Mouse (Mus musculus) myocyte (in vitro differentiated cells): Measurements from ENCODE around the gene Fes. TPM values are rescaled to one million over a fixed set of nuclear protein-coding genes. Genes with fewer than 3 reads are reported as not detected.
A peak's percentile ranks its signal among the peaks of the same experiment; 100 is the strongest.

ENCODE experiments used
- H3K27me3 ChIP-seq: one replicate; pipeline ENCODE4 v1.6.1; 2011; ENCODE audit not compliant: control insufficient read depth, insufficient read depth, insufficient read length
- H3K36me3 ChIP-seq: one replicate; pipeline ENCODE4 v1.6.1; 2011; ENCODE audit not compliant: control insufficient read depth, insufficient read depth
- H3K4me2 ChIP-seq: one replicate; pipeline ENCODE4 v1.6.1; 2011; ENCODE audit warnings: low read depth, control low read depth
- H3K4me3 ChIP-seq: one replicate; pipeline ENCODE4 v1.5.1; 2011; ENCODE audit warnings: mild to moderate bottlenecking, control low read depth, moderate library complexity
- H3K79me2 ChIP-seq: one replicate; pipeline ENCODE4 v1.6.1; 2011; ENCODE audit not compliant: control insufficient read depth, insufficient read depth
- H3ac ChIP-seq: one replicate; pipeline ENCODE4 v1.6.1; 2011; ENCODE audit not compliant: control insufficient read depth, insufficient read length
- CEBPB ChIP-seq: IDR thresholded peaks from 2 replicates; pipeline ENCODE4 v1.6.1; 2011; ENCODE audit warnings: mild to moderate bottlenecking, moderate library complexity; ENCODE audit not compliant: poor library complexity, insufficient read depth, severe bottlenecking
- E2F4 ChIP-seq: IDR thresholded peaks from one replicate; pipeline ENCODE4 v1.6.1; 2011; ENCODE audit warnings: mild to moderate bottlenecking, control low read depth, moderate library complexity; ENCODE audit not compliant: insufficient read depth
- MAX ChIP-seq: IDR thresholded peaks from one replicate; pipeline ENCODE4 v1.6.1; 2011; ENCODE audit warnings: low read depth, mild to moderate bottlenecking, control low read depth
- MYOD1 ChIP-seq, 3 experiments: IDR thresholded peaks; one replicate each; pipeline ENCODE4 v1.6.1; 2011; ENCODE audit warnings: control low read depth in 2 of 3, low read depth in 2 of 3, mild to moderate bottlenecking in 2 of 3, moderate library complexity in 1 of 3; ENCODE audit not compliant: insufficient read length in 2 of 3, control insufficient read depth in 1 of 3
- MYOG ChIP-seq, 3 experiments: IDR thresholded peaks; one replicate each; pipeline ENCODE4 v1.6.1; 2011; ENCODE audit warnings: control low read depth in 2 of 3, low read depth in 2 of 3, mild to moderate bottlenecking in 2 of 3; ENCODE audit not compliant: insufficient read length in 2 of 3, control insufficient read depth in 1 of 3, insufficient read depth in 1 of 3
- POLR2A ChIP-seq: IDR thresholded peaks from one replicate; pipeline ENCODE4 v1.6.1; 2011; ENCODE audit warnings: low read depth, mild to moderate bottlenecking, control low read depth, moderate library complexity; ENCODE audit not compliant: insufficient read length
- POLR2AphosphoS2 ChIP-seq: IDR thresholded peaks from one replicate; pipeline ENCODE4 v1.6.1; 2011; ENCODE audit warnings: low read depth, control low read depth; ENCODE audit not compliant: insufficient read length
- REST ChIP-seq: IDR thresholded peaks from one replicate; pipeline ENCODE4 v1.6.1; 2011; ENCODE audit warnings: mild to moderate bottlenecking, control low read depth, moderate library complexity; ENCODE audit not compliant: insufficient read depth, insufficient read length
- SRF ChIP-seq: IDR thresholded peaks from one replicate; pipeline ENCODE4 v1.6.1; 2011; ENCODE audit warnings: low read depth; ENCODE audit not compliant: control insufficient read depth, insufficient read length
- TCF12 ChIP-seq: IDR thresholded peaks from one replicate; pipeline ENCODE4 v1.6.1; 2011; ENCODE audit warnings: mild to moderate bottlenecking, control low read depth; ENCODE audit not compliant: poor library complexity, insufficient read depth, severe bottlenecking
- TCF3 ChIP-seq: IDR thresholded peaks from one replicate; pipeline ENCODE4 v1.6.1; 2011; ENCODE audit warnings: low read depth, control low read depth; ENCODE audit not compliant: insufficient read length
- USF1 ChIP-seq: IDR thresholded peaks from one replicate; pipeline ENCODE4 v1.6.1; 2011; ENCODE audit warnings: low read depth, mild to moderate bottlenecking, control low read depth, moderate library complexity
- polyA plus RNA-seq: library from polyadenylated mRNA; unstranded; fragments of >200 nt; fragmentation: generic; extraction: Trizol; gene quantifications from one replicate; pipeline ENCODE4 v1.2.1, GENCODE M21; 2012; ENCODE audit warnings: missing spikeins

The Fes gene
- polyA plus RNA-seq, 1 experiment = 0.54 TPM

- Histone ChIP-seq H3K4me3 (no peak overlapping the region), H3K4me2 (peak overlapping the region; percentile 56), H3K36me3 (peaks cover 3% of the 10 kb centered on the region), H3K27me3 (no peaks in the 10 kb centered on the region), H3ac (no peak overlapping the region), H3K79me2 (no peaks in the 10 kb centered on the region)
- TF ChIP-seq TCF12 (no peak), MYOD1 (IDR thresholded peaks at IDR 0.05; ENCODE audit: control insufficient read depth in 1 of 3, insufficient read length in 2 of 3, low read depth in 2 of 3) (peak in 1 of 3 experiments; percentile 13), POLR2A (no peak), CEBPB (peak; percentile 76; the same call in 1 of the 2 replicates), USF1 (no peak), E2F4 (no peak), TCF3 (no peak), REST (no peak), POLR2AphosphoS2 (no peak), SRF (no peak), MYOG (IDR thresholded peaks at IDR 0.05; ENCODE audit: control insufficient read depth in 1 of 3, insufficient read depth in 1 of 3, insufficient read length in 2 of 3, low read depth in 2 of 3) (no peak), MAX (no peak)
Measured at GRCm38 (mm10) chr7:80346173-80346572, 41.6 kb downstream of the Fes start.

- Histone ChIP-seq H3K27me3 (no peaks in the 10 kb centered on the region), H3K36me3 (no peaks in the 10 kb centered on the region), H3K79me2 (peaks cover 10% of the 10 kb centered on the region), H3ac (peak overlapping the region; percentile 64), H3K4me2 (peak overlapping the region; percentile 99), H3K4me3 (peak overlapping the region; percentile 35)
- TF ChIP-seq USF1 (no peak), MYOD1 (IDR thresholded peaks at IDR 0.05; ENCODE audit: control insufficient read depth in 1 of 3, insufficient read length in 2 of 3, low read depth in 2 of 3) (peak in 1 of 3 experiments; percentile 0)
Measured at GRCm38 (mm10) chr7:80343270-80344018, 44.3 kb downstream of the Fes start.

GRCm38 (mm10) chr7:80342858-80343257 lies 44.9 kb downstream of the Fes start, which contains the start of gene Hddc3:
Gene Hddc3 (plus strand): TSS chr7:80343104.
- Histone ChIP-seq H3K4me3 (peak within 1 kb of the TSS; percentile 35), H3K79me2 (peaks cover 15% of the 10 kb centered on the region), H3K4me2 (peak within 1 kb of the TSS; percentile 99), H3K27me3 (no peaks in the 10 kb centered on the region), H3ac (peak within 1 kb of the TSS; percentile 64), H3K36me3 (no peaks in the 10 kb centered on the region)
- no peak for TF ChIP-seq CEBPB
- no peak for TF ChIP-seq MAX
- TF ChIP-seq MYOD1 (IDR thresholded peaks at IDR 0.05; ENCODE audit: control insufficient read depth in 1 of 3, insufficient read length in 2 of 3, low read depth in 2 of 3) = peak in 1 of 3 experiments; percentile 42
- peak; percentile 87 for TF ChIP-seq POLR2AphosphoS2
- TF ChIP-seq REST = no peak
- peak in 2 of 3 experiments; percentile 4 to 31 for TF ChIP-seq MYOG (IDR thresholded peaks at IDR 0.05; ENCODE audit: control insufficient read depth in 1 of 3, insufficient read depth in 1 of 3, insufficient read length in 2 of 3, low read depth in 2 of 3)
- TF ChIP-seq USF1 = no peak
- TF ChIP-seq TCF12 = no peak
- TF ChIP-seq SRF = no peak
- TF ChIP-seq POLR2A = peak; percentile 81
- TF ChIP-seq E2F4 = no peak
- TF ChIP-seq TCF3 = no peak

GRCm38 (mm10) chr7:80341793-80342192 lies 46.0 kb downstream of the Fes start:
- Histone ChIP-seq H3K4me3 (no peak overlapping the region), H3K4me2 (no peak overlapping the region), H3K79me2 (peaks cover 15% of the 10 kb centered on the region), H3ac (no peak overlapping the region), H3K27me3 (no peaks in the 10 kb centered on the region), H3K36me3 (no peaks in the 10 kb centered on the region)
- TF ChIP-seq REST = no peak
- no peak for TF ChIP-seq E2F4
- no peak for TF ChIP-seq MAX
- peak in 1 of 3 experiments; percentile 8 for TF ChIP-seq MYOG (IDR thresholded peaks at IDR 0.05; ENCODE audit: control insufficient read depth in 1 of 3, insufficient read depth in 1 of 3, insufficient read length in 2 of 3, low read depth in 2 of 3)
- TF ChIP-seq MYOD1 (IDR thresholded peaks at IDR 0.05; ENCODE audit: control insufficient read depth in 1 of 3, insufficient read length in 2 of 3, low read depth in 2 of 3) = no peak
- TF ChIP-seq USF1 = no peak

- peak within 1 kb of the TSS; percentile 74 for H3K4me3 ChIP-seq
- TF ChIP-seq POLR2A = no peak
- TF ChIP-seq E2F4 = no peak
- TF ChIP-seq CEBPB = no peak
- TF ChIP-seq REST = no peak
- TF ChIP-seq POLR2AphosphoS2 = no peak
- TF ChIP-seq USF1 = no peak
- TF ChIP-seq TCF3 = no peak
- no peak for TF ChIP-seq MYOD1 (IDR thresholded peaks at IDR 0.05; ENCODE audit: control insufficient read depth in 1 of 3, insufficient read length in 2 of 3, low read depth in 2 of 3)
- no peak for TF ChIP-seq SRF
- TF ChIP-seq TCF12 = no peak
- peak within 1 kb of the TSS; percentile 95 for H3K4me2 ChIP-seq
- H3K79me2 ChIP-seq = peaks cover 15% of the 10 kb centered on the region
- H3K36me3 ChIP-seq = no peaks in the 10 kb centered on the region
- H3ac ChIP-seq = peak within 1 kb of the TSS; percentile 63
- H3K27me3 ChIP-seq = no peaks in the 10 kb centered on the region
Measured at GRCm38 (mm10) chr7:80340793-80341192, 47.0 kb downstream of the Fes start, which contains the start of gene Unc45a. Gene Unc45a (minus strand): TSS chr7:80341005.
